In genomic region chr2:35526612-35527242, GRCm38 (mm10) we compare ENCODE assay signal across 22 mouse cellular contexts. TPM values are rescaled to one million over a fixed set of nuclear protein-coding genes. Genes with fewer than 3 reads are reported as not detected.
DNase-seq lines count a peak whose midpoint lies in the region; ATAC-seq and TF ChIP-seq lines count a peak whose summit lies in the region.
"Had no signal": no experiment of that assay in that cellular context is flagged by ENCODE, and none has a peak within 500 bp of the region (broad histone marks: within the 10 kb centered on the region; RNA-seq: fewer than 3 reads in every experiment).

No protein-coding gene starts in this region.

- 49% methylated on average over 14 of the region's 14 CpGs for WGBS in liver, embryonic 12.5 days (ENCODE audit: insufficient replicate concordance)
- 66% methylated on average over 14 of the region's 14 CpGs for WGBS in liver, postnatal 0 days (ENCODE audit: insufficient replicate concordance)

- no peak for TF ChIP-seq EP300 in liver, postnatal 0 days (IDR thresholded peaks at IDR 0.05; ENCODE audit: low read depth)

- no peak overlapping the region for H3K4me3 ChIP-seq in liver, embryonic 12.5 days
- H3K4me3 ChIP-seq in liver, postnatal 0 days (ENCODE audit: low read depth, low read length): no peak overlapping the region
- H3K4me3 ChIP-seq: embryonic facial prominence, embryonic 15.5 days; erythroblast, embryonic 14.5 days; forebrain, embryonic 10.5 days; heart, adult 2 months; heart, embryonic 15.5 days had no signal

- H3K9me3 ChIP-seq in liver, embryonic 12.5 days (replicated peaks): no peaks in the 10 kb centered on the region
- H3K9me3 ChIP-seq in liver, postnatal 0 days (ENCODE audit: low read length): no peaks in the 10 kb centered on the region
- H3K9me3 ChIP-seq: embryonic facial prominence, embryonic 15.5 days; heart, embryonic 15.5 days had no signal

- ATAC-seq in liver, embryonic 12.5 days: no peak; the same call in 1 of the 2 replicates
- ATAC-seq in liver, postnatal 0 days: 0 out of 2 replicates have a peak, but pooled peaks have one; percentile 29
- ATAC-seq: forebrain, embryonic 14.5 days; hindbrain, embryonic 16.5 days; inflammation-experienced regulatory T-cells, adult 6 months had no signal

- no peak overlapping the region for H3K4me2 ChIP-seq in liver, embryonic 12.5 days
- H3K4me2 ChIP-seq in liver, postnatal 0 days (ENCODE audit: low read depth, low read length): no peak overlapping the region
- H3K4me2 ChIP-seq: embryonic facial prominence, embryonic 15.5 days; heart, embryonic 11.5 days; heart, embryonic 15.5 days had no signal

- no peak overlapping the region for H3K27ac ChIP-seq in liver, embryonic 12.5 days
- H3K27ac ChIP-seq in liver, postnatal 0 days (ENCODE audit: low read depth): no peak overlapping the region
- H3K27ac ChIP-seq: embryonic facial prominence, embryonic 15.5 days; forebrain, embryonic 10.5 days; heart, adult 2 months; heart, embryonic 15.5 days had no signal

- peak; percentile 12 for DNase-seq in liver
- peak; percentile 66 for DNase-seq in c-Kit-positive CD71-positive TER-119-positive erythroid progenitor cells, embryonic 14.5 days (ENCODE audit: low spot score)
- DNase-seq in liver, postnatal 0 days: no peak
- DNase-seq in cerebellum, postnatal 10 days: no peak
- DNase-seq in heart, postnatal 4 days: no peak
- DNase-seq in urinary bladder, postnatal 10 days (ENCODE audit: low spot score): no peak
- DNase-seq: adrenal gland, adult 8-10 months; adrenal gland, postnatal 36 days; cerebellum, adult 18-20 months; cerebellum, adult 9-11 months; embryo, embryonic 11 days; gastrocnemius, postnatal 36 days; heart, adult 2 months had no signal

- no peak overlapping the region for H3K9ac ChIP-seq in liver, embryonic 12.5 days
- no peak overlapping the region for H3K9ac ChIP-seq in liver, postnatal 0 days (replicated peaks)
- H3K9ac ChIP-seq: embryonic facial prominence, embryonic 15.5 days; heart, embryonic 15.5 days had no signal

- no peak for TF ChIP-seq CTCF in liver, postnatal 0 days (IDR thresholded peaks at IDR 0.05; ENCODE audit: low read depth)

- H3K36me3 ChIP-seq in liver, embryonic 12.5 days: no peaks in the 10 kb centered on the region
- no peaks in the 10 kb centered on the region for H3K36me3 ChIP-seq in liver, postnatal 0 days (replicated peaks; ENCODE audit: insufficient read depth, low read length)
- H3K36me3 ChIP-seq: embryonic facial prominence, embryonic 15.5 days; forebrain, embryonic 10.5 days; heart, embryonic 15.5 days had no signal

- peaks cover 7% of the 10 kb centered on the region for H3K27me3 ChIP-seq in liver, embryonic 12.5 days (replicated peaks)
- H3K27me3 ChIP-seq in liver, postnatal 0 days (ENCODE audit: insufficient read depth, low read length): no peaks in the 10 kb centered on the region
- H3K27me3 ChIP-seq: embryonic facial prominence, embryonic 15.5 days; heart, embryonic 15.5 days had no signal

- peaks cover 9% of the 10 kb centered on the region; the same call in 1 of the 2 replicates for H3K4me1 ChIP-seq in liver, embryonic 12.5 days
- H3K4me1 ChIP-seq in liver, postnatal 0 days (ENCODE audit: insufficient read depth): no peaks in the 10 kb centered on the region
- H3K4me1 ChIP-seq: forebrain, embryonic 10.5 days; heart, embryonic 15.5 days had no signal

RNA-seq across cellular contexts. Expression of gene Dab2ip, which starts 31.3 kb away (rescaled TPM):
- polyA plus RNA-seq in liver, embryonic 12.5 days (2016; fragmentation: Nextera tagmentation; extraction: Ambion mirVana): 8.6 and 13.1 TPM in 2 replicates
- 6.9 and 9.1 TPM in 2 replicates for polyA plus RNA-seq in liver, postnatal 0 days (2015; fragmentation: Nextera tagmentation; extraction: Ambion mirVana)
- total RNA-seq in heart, postnatal 4 days (2021): 10 to 100 TPM; 54.6 to 55.2 TPM

Comparison
In these comparisons a context has a peak if more than half of its experiments do, and no peak if none do; other contexts are left out.
1. DNase-seq: peak in liver (single experiment) and c-Kit-positive CD71-positive TER-119-positive erythroid progenitor cells, embryonic 14.5 days (single experiment); none in liver, postnatal 0 days (single experiment), cerebellum, postnatal 10 days (0 of 2), heart, postnatal 4 days (single experiment) and urinary bladder, postnatal 10 days (single experiment).